Mouse (Mus musculus): Measurements from ENCODE around the gene Shroom3.

DNA sequence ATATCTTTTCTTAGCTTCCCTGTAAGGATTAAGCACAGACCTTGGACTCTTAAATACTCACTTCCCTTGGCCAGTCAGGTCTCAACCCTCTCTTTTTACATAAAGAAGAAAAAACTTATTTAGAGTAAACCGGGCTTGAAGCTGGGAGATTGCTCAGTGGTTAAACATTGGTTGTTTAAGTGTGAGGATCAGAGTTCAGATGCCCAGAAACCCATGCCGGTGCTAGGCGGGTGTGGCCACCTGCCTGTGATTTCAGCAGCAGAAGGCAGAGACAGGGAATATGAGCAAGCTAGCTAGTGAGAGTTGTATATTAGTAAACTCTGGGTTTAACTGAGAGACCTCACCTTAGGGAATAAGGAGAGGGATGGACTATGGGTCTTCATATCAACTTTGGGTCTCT, 131.4 kb downstream of the Shroom3 start:
- TF ChIP-seq CTCF (IDR thresholded peaks at IDR 0.05; ENCODE audit: low read depth, low read length) = no peak
- TF ChIP-seq POLR2A (IDR thresholded peaks at IDR 0.05; ENCODE audit: borderline replicate concordance, low read depth, low read length) = no peak

All from bone marrow macrophage, adult 2 months (primary cell).